In the genomic region with DNA sequence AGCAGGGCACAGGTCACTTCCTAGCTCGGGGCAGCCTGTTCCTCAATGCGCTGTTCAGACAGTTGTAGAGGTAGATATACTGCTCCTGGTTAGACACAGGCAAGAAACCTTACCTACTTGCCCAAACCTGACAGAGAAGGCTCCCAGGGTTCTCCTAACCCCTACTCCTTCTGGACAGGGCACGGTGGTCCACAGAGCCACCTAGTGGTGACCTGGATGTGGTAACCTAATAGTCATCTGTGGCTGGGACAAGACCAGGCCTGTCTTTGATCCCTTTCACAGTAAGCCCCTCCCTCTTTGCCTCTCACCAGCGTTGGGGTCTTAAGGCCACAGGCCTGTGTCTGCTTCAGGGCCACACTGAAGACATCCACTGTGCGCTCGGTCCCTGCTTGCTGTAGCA, we compare ENCODE assay signal across 8 mouse cellular contexts. TPM values are rescaled to one million over a fixed set of nuclear protein-coding genes. Genes with fewer than 3 reads are reported as not detected.
DNase-seq lines count a peak whose midpoint lies in the region; TF ChIP-seq lines count a peak whose summit lies in the region.

No protein-coding gene starts in this region.

- H3K4me1 ChIP-seq in lung, adult 2 months (ENCODE audit: control insufficient read depth, insufficient read depth, low read length), result no peaks in the 10 kb centered on the region; the same call in 1 of the 2 replicates

- WGBS in lung, adult 2 months, result 52% methylated on average over 6 of the region's 6 CpGs

- peak; percentile 66 to 77 for DNase-seq in cerebellum, postnatal 14 days
- no peak for DNase-seq in cerebellum, adult 11-12 months
- DNase-seq in lung, adult 2 months, result no peak
- no peak for DNase-seq in lung, postnatal 25 days (ENCODE audit: low spot score)
- DNase-seq in cerebellum, postnatal 25 days, result peak; percentile 43 to 67
- DNase-seq in lung, postnatal 10 days, result peak; percentile 63
- no peak for DNase-seq in left cerebral cortex, postnatal 10 days (ENCODE audit: extremely low spot score in 1 of 2, low spot score in 2 of 2)
- no peak for DNase-seq in layer of hippocampus, postnatal 10 days (ENCODE audit: low spot score in 2 of 2)

- peak; percentile 65 for TF ChIP-seq CTCF in lung, adult 2 months (IDR thresholded peaks at IDR 0.05; ENCODE audit: insufficient read depth, low read length)

- intact Hi-C loops in left cerebral cortex, postnatal 10 days (cut with DNase I), result no loop called here

- no peak overlapping the region for H3K4me3 ChIP-seq in lung, adult 2 months (replicated peaks; ENCODE audit: extremely low read depth, low read depth, low read length)

- TF ChIP-seq POLR2A in lung, adult 2 months (IDR thresholded peaks at IDR 0.05; ENCODE audit: borderline replicate concordance, extremely low read depth, low read depth, low read length), result no peak

RNA-seq across cellular contexts. Expression of a gene that starts 3.5 kb away (rescaled TPM):
- polyA plus RNA-seq in lung, adult 2 months (2012; rRNA removed), result 4.1 and 4.7 TPM in 2 replicates
- 1 to 10 TPM; 2.6 to 3.1 TPM for total RNA-seq in left cerebral cortex, postnatal 10 days (2021)
- total RNA-seq in layer of hippocampus, postnatal 10 days (2021), result 1 to 10 TPM; 1.4 to 1.8 TPM

RNA-seq across cellular contexts. Expression of a gene that starts 23.9 kb away (rescaled TPM):
- 6.9 and 7.3 TPM in 2 replicates for polyA plus RNA-seq in lung, adult 2 months (2012; rRNA removed)
- under 1 TPM in 1 of 2 experiments, not detected in 1; 0.22 TPM for total RNA-seq in left cerebral cortex, postnatal 10 days (2021)
- total RNA-seq in layer of hippocampus, postnatal 10 days (2021), result under 1 TPM; 0.11 to 0.14 TPM

RNA-seq across cellular contexts. Expression of a gene that starts 38.0 kb away (rescaled TPM):
- polyA plus RNA-seq in lung, adult 2 months (2012; rRNA removed), result 66.5 and 84.7 TPM in 2 replicates
- total RNA-seq in left cerebral cortex, postnatal 10 days (2021), result 100 to 1,000 TPM; 418 to 439 TPM
- 100 to 1,000 TPM; 393 to 420 TPM for total RNA-seq in layer of hippocampus, postnatal 10 days (2021)

RNA-seq across cellular contexts. Expression of a gene that starts 58.9 kb away (rescaled TPM):
- 0.95 and 2.0 TPM in 2 replicates for polyA plus RNA-seq in lung, adult 2 months (2012; rRNA removed)
- total RNA-seq in left cerebral cortex, postnatal 10 days (2021), result 10 to 100 TPM; 99.0 to 99.3 TPM
- total RNA-seq in layer of hippocampus, postnatal 10 days (2021), result 100 to 1,000 TPM; 120 to 129 TPM

Comparison
In these comparisons a context has a peak if more than half of its experiments do, and no peak if none do; other contexts are left out.
1. DNase-seq: peak in cerebellum, postnatal 14 days (2 of 2), cerebellum, postnatal 25 days (2 of 2) and lung, postnatal 10 days (single experiment); none in cerebellum, adult 11-12 months (single experiment), lung, adult 2 months (single experiment), lung, postnatal 25 days (single experiment), left cerebral cortex, postnatal 10 days (0 of 2) and layer of hippocampus, postnatal 10 days (0 of 2).